Mouse (Mus musculus) neural tube, embryonic 14.5 days (tissue): Measurements from ENCODE around the gene Map1b. TPM values are rescaled to one million over a fixed set of nuclear protein-coding genes. Genes with fewer than 3 reads are reported as not detected.

Source experiments
- ATAC-seq: fragments of 200-750 bp; cut with Nextera tagmentation; 2 replicates; pipeline ENCODE4 v1.8.0; 2017; ENCODE audit warnings: low read depth, mild to moderate bottlenecking, moderate TSS enrichment, moderate library complexity
- H3K27ac ChIP-seq: fragments of 300-500 bp; sonication (generic); 2 replicates; pipeline ENCODE4 v1.5.1; 2014; ENCODE audit warnings: low read depth, mild to moderate bottlenecking, control low read depth, low read length, moderate library complexity, mixed read lengths
- H3K27me3 ChIP-seq: fragments of 300-500 bp; sonication (generic); 2 replicates; pipeline ENCODE4 v1.6.1; 2014; ENCODE audit warnings: low read length; ENCODE audit not compliant: control insufficient read depth, insufficient read depth
- H3K36me3 ChIP-seq: fragments of 300-500 bp; sonication (generic); 2 replicates; pipeline ENCODE4 v1.6.1; 2014; ENCODE audit warnings: low read length, mixed read lengths; ENCODE audit not compliant: control insufficient read depth, insufficient read depth
- H3K4me1 ChIP-seq: fragments of 300-500 bp; sonication (generic); 2 replicates; pipeline ENCODE4 v1.6.1; 2014; ENCODE audit warnings: low read length; ENCODE audit not compliant: control insufficient read depth, insufficient read depth
- H3K4me2 ChIP-seq: fragments of 300-500 bp; sonication (generic); 2 replicates; pipeline ENCODE4 v1.6.1; 2014; ENCODE audit warnings: mild to moderate bottlenecking, low read depth, low read length, control low read depth
- H3K4me3 ChIP-seq: fragments of 300-500 bp; sonication (generic); 2 replicates; pipeline ENCODE4 v1.5.1; 2014; ENCODE audit warnings: low read depth, low read length, control low read depth, mixed read lengths
- H3K9ac ChIP-seq: fragments of 300-500 bp; sonication (generic); replicated peaks from 2 replicates; pipeline ENCODE4 v1.6.1; 2014; ENCODE audit warnings: low read depth, mild to moderate bottlenecking, control low read depth, low read length, mixed read lengths
- H3K9me3 ChIP-seq: fragments of 300-500 bp; sonication (generic); 2 replicates; pipeline ENCODE4 v1.6.1; 2016; ENCODE audit warnings: low read length; ENCODE audit not compliant: control insufficient read depth
- WGBS: fragments of 180-500 bp; shearing (Covaris S2); extraction: QIAGEN DNeasy Blood & Tissue Kit; methylation state at CpG from one replicate; pipeline ENCODE4 v1.1.7; 2014; 5-methylcytosine and 5-hydroxymethylcytosine counted together
- polyA plus RNA-seq: library from polyadenylated mRNA; unstranded; fragments of >200 nt; fragmentation: Nextera tagmentation; extraction: Ambion mirVana; gene quantifications from 2 replicates; pipeline ENCODE4 v1.2.1, GENCODE M21; 2014

Map1b gene
- polyA plus RNA-seq, 1 experiment from 2014 or later = 2,267 TPM

DNA sequence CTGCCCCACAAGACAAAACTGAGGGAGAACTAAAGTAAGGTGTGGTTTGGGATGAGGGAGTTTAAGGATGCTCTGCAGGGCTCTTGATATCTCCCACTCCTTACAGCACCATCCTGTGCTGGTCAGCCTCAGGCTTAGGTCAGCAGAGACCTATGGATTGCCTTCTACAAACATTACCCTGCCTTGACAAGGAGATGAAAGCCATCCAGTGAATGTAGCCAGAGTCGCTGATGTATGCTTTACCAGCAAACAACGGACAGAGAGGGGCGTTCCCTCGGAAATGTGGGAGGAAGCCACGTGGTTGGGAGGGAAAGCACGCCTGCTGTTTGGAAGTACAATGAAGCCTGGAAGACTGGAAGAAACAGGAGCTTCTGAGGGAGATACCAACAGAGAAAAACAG is 71.5 kb downstream of the Map1b start:
- H3K4me1 ChIP-seq = peaks cover 50% of the 10 kb centered on the region
- no peaks in the 10 kb centered on the region for H3K9me3 ChIP-seq
- H3K4me2 ChIP-seq = peak overlapping the region; percentile 29
- H3K27ac ChIP-seq = peak overlapping the region; percentile 63; the same call in 1 of the 2 replicates
- ATAC-seq = peak; percentile 45
- H3K27me3 ChIP-seq = no peaks in the 10 kb centered on the region
- WGBS = 2% methylated on average over 6 of the region's 6 CpGs
- peaks cover 19% of the 10 kb centered on the region for H3K36me3 ChIP-seq
- 0 out of 2 replicates have a peak overlapping the region, but pooled peaks have one; percentile 17 for H3K9ac ChIP-seq
- H3K4me3 ChIP-seq = no peak overlapping the region

- peak overlapping the region; percentile 70 for H3K27ac ChIP-seq
- H3K9me3 ChIP-seq = no peaks in the 10 kb centered on the region
- peak overlapping the region; percentile 29 for H3K4me2 ChIP-seq
- peaks cover 23% of the 10 kb centered on the region for H3K36me3 ChIP-seq
- H3K9ac ChIP-seq = no peak overlapping the region
- peaks cover 45% of the 10 kb centered on the region for H3K4me1 ChIP-seq
- ATAC-seq = peak; percentile 84
- no peaks in the 10 kb centered on the region for H3K27me3 ChIP-seq
- no peak overlapping the region for H3K4me3 ChIP-seq
- WGBS = 4% methylated on average over 10 of the region's 10 CpGs
Observed at GRCm38 (mm10) chr13:99444431-99444871, 71.9 kb downstream of the Map1b start.

- H3K27ac ChIP-seq = peak overlapping the region; percentile 70
- H3K36me3 ChIP-seq = peaks cover 27% of the 10 kb centered on the region
- no peak overlapping the region for H3K4me3 ChIP-seq
- peaks cover 44% of the 10 kb centered on the region for H3K4me1 ChIP-seq
- H3K27me3 ChIP-seq = no peaks in the 10 kb centered on the region
- no peaks in the 10 kb centered on the region for H3K9me3 ChIP-seq
- H3K4me2 ChIP-seq = peak overlapping the region; percentile 29
- WGBS = 20% methylated on average over 7 of the region's 7 CpGs
- peak; percentile 63 for ATAC-seq
- no peak overlapping the region for H3K9ac ChIP-seq
Observed at GRCm38 (mm10) chr13:99443484-99444175, 72.7 kb downstream of the Map1b start.

- no peak overlapping the region for H3K4me2 ChIP-seq
Observed at GRCm38 (mm10) chr13:99442434-99443249, 73.7 kb downstream of the Map1b start.

DNA sequence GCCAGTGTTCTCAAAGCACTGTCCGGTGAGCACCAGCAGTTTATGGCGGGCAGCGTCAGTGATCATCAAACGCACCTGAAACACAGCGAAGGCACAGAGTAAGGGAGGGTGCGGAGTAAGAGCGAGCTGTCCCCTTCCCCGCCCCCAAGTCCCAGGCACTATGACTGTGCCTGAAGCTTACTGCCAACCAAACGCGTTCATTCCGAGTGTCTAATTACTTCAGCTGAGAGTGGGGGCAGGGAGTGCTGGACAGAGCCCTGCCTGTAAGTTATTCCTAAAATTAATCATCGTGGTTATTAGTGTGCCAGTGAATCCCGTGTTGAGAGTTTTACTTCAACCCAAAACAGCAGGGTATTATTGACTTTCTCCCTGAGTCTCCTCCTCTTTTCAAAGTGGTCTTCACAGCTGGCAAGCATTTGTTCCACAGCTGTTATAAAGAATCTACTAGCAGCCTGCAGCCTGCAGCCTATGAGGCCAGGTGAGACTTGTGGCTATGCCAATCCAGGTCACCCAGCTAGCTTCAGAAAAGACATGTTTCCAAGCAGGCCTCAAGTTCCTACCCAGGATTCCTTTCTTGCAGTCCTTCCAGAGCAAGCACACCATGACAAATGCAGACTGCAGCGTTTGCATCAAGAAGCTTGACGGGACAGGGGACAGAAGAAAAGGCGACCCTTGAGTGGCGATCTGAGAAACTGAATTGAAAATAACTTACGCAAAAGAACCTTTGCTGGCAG is 74.5 kb downstream of the Map1b start:
- no peak overlapping the region for H3K4me3 ChIP-seq
- 39% methylated on average over 18 of the region's 18 CpGs for WGBS
- H3K36me3 ChIP-seq = peaks cover 41% of the 10 kb centered on the region
- H3K9me3 ChIP-seq = no peaks in the 10 kb centered on the region
- no peaks in the 10 kb centered on the region for H3K27me3 ChIP-seq
- H3K4me2 ChIP-seq = no peak overlapping the region
- no peak for ATAC-seq
- peaks cover 37% of the 10 kb centered on the region for H3K4me1 ChIP-seq
- no peak overlapping the region for H3K9ac ChIP-seq
- H3K27ac ChIP-seq = no peak overlapping the region

More at GRCm38 (mm10) chr13:99442434-99443249, 73.7 kb downstream of the Map1b start:
- no peaks in the 10 kb centered on the region for H3K27me3 ChIP-seq
- ATAC-seq = no peak
- no peak overlapping the region for H3K27ac ChIP-seq
- H3K4me3 ChIP-seq = no peak overlapping the region
- H3K9ac ChIP-seq = no peak overlapping the region
- peaks cover 35% of the 10 kb centered on the region for H3K36me3 ChIP-seq
- peaks cover 44% of the 10 kb centered on the region for H3K4me1 ChIP-seq
- 30% methylated on average over 12 of the region's 12 CpGs for WGBS
- H3K9me3 ChIP-seq = no peaks in the 10 kb centered on the region

GRCm38 (mm10) chr13:99440228-99440627 is 76.1 kb downstream of the Map1b start:
- no peak for ATAC-seq
- Histone ChIP-seq H3K4me1 (peaks cover 26% of the 10 kb centered on the region), H3K9ac (no peak overlapping the region), H3K9me3 (no peaks in the 10 kb centered on the region), H3K27me3 (no peaks in the 10 kb centered on the region), H3K4me2 (no peak overlapping the region), H3K36me3 (peaks cover 51% of the 10 kb centered on the region), H3K4me3 (no peak overlapping the region), H3K27ac (no peak overlapping the region)
- 95% methylated on average over 2 of the region's 2 CpGs for WGBS

- H3K9me3 ChIP-seq = no peaks in the 10 kb centered on the region
- WGBS = 94% methylated on average over 5 of the region's 5 CpGs
- no peaks in the 10 kb centered on the region for H3K27me3 ChIP-seq
- H3K9ac ChIP-seq = no peak overlapping the region
- H3K4me1 ChIP-seq = peaks cover 19% of the 10 kb centered on the region
- no peak overlapping the region for H3K4me3 ChIP-seq
- no peak for ATAC-seq
- H3K36me3 ChIP-seq = peaks cover 59% of the 10 kb centered on the region
- H3K4me2 ChIP-seq = no peak overlapping the region
- no peak overlapping the region for H3K27ac ChIP-seq
Observed at GRCm38 (mm10) chr13:99439357-99439756, 77.0 kb downstream of the Map1b start.

- Histone ChIP-seq H3K4me3 (no peak overlapping the region), H3K36me3 (peaks cover 78% of the 10 kb centered on the region), H3K9ac (no peak overlapping the region), H3K9me3 (no peaks in the 10 kb centered on the region), H3K27ac (no peak overlapping the region), H3K27me3 (no peaks in the 10 kb centered on the region), H3K4me1 (0 out of 2 replicates have a peak, but pooled peaks cover 3% of the 10 kb centered on the region), H3K4me2 (no peak overlapping the region)
- ATAC-seq = no peak
Observed at GRCm38 (mm10) chr13:99437051-99437450, 79.3 kb downstream of the Map1b start.
